Mouse (Mus musculus) liver, embryonic 14.5 days (tissue): ENCODE results near the gene Zc3h14. TPM values are rescaled to one million over a fixed set of nuclear protein-coding genes. Genes with fewer than 3 reads are reported as not detected.

Experiments
- ATAC-seq: fragments of 200-750 bp; cut with Nextera tagmentation; 2 replicates; pipeline ENCODE4 v1.8.0; 2017; ENCODE audit warnings: moderate number of reproducible peaks, mild to moderate bottlenecking, moderate library complexity; ENCODE audit not compliant: insufficient read depth
- DNase-seq, 3 experiments: peaks; one replicate each; pipeline ENCODE4 v3.0.0-alpha.2; 2012 to 2013; ENCODE audit warnings: low read depth in 3 of 3, low spot score in 3 of 3
- H3K27ac ChIP-seq: fragments of 300-500 bp; sonication (generic); 2 replicates; pipeline ENCODE4 v1.5.1; 2014; ENCODE audit warnings: moderate library complexity, mild to moderate bottlenecking, control low read depth, inconsistent platforms
- H3K27me3 ChIP-seq: fragments of 300-500 bp; sonication (generic); 2 replicates; pipeline ENCODE4 v1.6.1; 2014; ENCODE audit warnings: mild to moderate bottlenecking, low read length, moderate library complexity; ENCODE audit not compliant: control insufficient read depth, insufficient read depth
- H3K36me3 ChIP-seq: fragments of 300-500 bp; sonication (generic); replicated peaks from 2 replicates; pipeline ENCODE4 v1.6.1; 2014; ENCODE audit warnings: low read depth; ENCODE audit not compliant: control insufficient read depth, insufficient read depth
- H3K4me1 ChIP-seq, 2 experiments: fragments of 200-500 bp in 1 of 2; fragments of 300-500 bp in 1 of 2; sonication (generic) in 1 of 2; replicated peaks; 2 replicates each; pipeline ENCODE4 v1.6.1; 2012 to 2014; ENCODE audit warnings: antibody characterized with exemption in 1 of 2, inconsistent platforms in 1 of 2, low read length in 1 of 2; ENCODE audit not compliant: control insufficient read depth in 2 of 2, insufficient read depth in 2 of 2
- H3K4me2 ChIP-seq: fragments of 300-500 bp; sonication (generic); 2 replicates; pipeline ENCODE4 v1.6.1; 2014; ENCODE audit warnings: low read depth, mild to moderate bottlenecking, control low read depth, moderate library complexity
- H3K4me3 ChIP-seq, 2 experiments: fragments of 200-500 bp in 1 of 2; fragments of 300-500 bp in 1 of 2; sonication (generic) in 1 of 2; 2 replicates each; pipeline ENCODE4 v1.5.1; 2012 to 2014; ENCODE audit warnings: low read depth in 2 of 2, low read length in 2 of 2, mild to moderate bottlenecking in 2 of 2, control low read depth in 1 of 2, inconsistent platforms in 1 of 2, moderate library complexity in 1 of 2; ENCODE audit not compliant: insufficient read depth in 1 of 2
- H3K9ac ChIP-seq: fragments of 300-500 bp; sonication (generic); replicated peaks from 2 replicates; pipeline ENCODE4 v1.6.1; 2014; ENCODE audit warnings: mild to moderate bottlenecking, control low read depth, moderate library complexity
- H3K9me3 ChIP-seq: fragments of 300-500 bp; sonication (generic); 2 replicates; pipeline ENCODE4 v1.6.1; 2016; ENCODE audit warnings: low read length, mixed read lengths; ENCODE audit not compliant: control insufficient read depth
- CTCF ChIP-seq: IDR thresholded peaks from 2 replicates; pipeline ENCODE4 v1.5.1; 2016; ENCODE audit warnings: antibody characterized with exemption, low read depth, control low read depth
- EP300 ChIP-seq: IDR thresholded peaks from 2 replicates; pipeline ENCODE4 v1.6.1; 2016; ENCODE audit warnings: antibody characterized with exemption, low read depth
- WGBS: fragments of 180-500 bp; shearing (Covaris S2); extraction: QIAGEN DNeasy Blood & Tissue Kit; methylation state at CpG from one replicate; pipeline ENCODE4 v1.1.7; 2014; ENCODE audit not compliant: insufficient replicate concordance; 5-methylcytosine and 5-hydroxymethylcytosine counted together
- polyA plus RNA-seq, 2 experiments: library from polyadenylated mRNA; depleted of rRNA in 1 of 2; stranded (reverse) in 1 of 2; unstranded in 1 of 2; fragments of >200 nt; fragmentation: Nextera tagmentation in 1 of 2; extraction: Ambion mirVana in 1 of 2; gene quantifications; 2 replicates each; pipeline versions ENCODE4 v1.2.1 to v1.2.3; 2012 to 2014

Gene Zc3h14
- polyA plus RNA-seq, 2 experiments: 35.1 to 36.9 TPM

- Histone ChIP-seq H3K27ac (no peak overlapping the region), H3K4me1 (no peaks in the 10 kb centered on the region), H3K4me2 (no peak overlapping the region), H3K27me3 (no peaks in the 10 kb centered on the region), H3K9ac (no peak overlapping the region), H3K4me3 (no peak overlapping the region), H3K9me3 (no peaks in the 10 kb centered on the region), H3K36me3 (peaks cover 34% of the 10 kb centered on the region)
- ATAC-seq (no peak), DNase-seq (no peak)
- 60% methylated on average over 4 of the region's 4 CpGs for whole genome bisulfite sequencing
- TF ChIP-seq CTCF (peak; percentile 44; the same call in 1 of the 2 replicates), EP300 (no peak)
Observed at GRCm38 (mm10) chr12:98779148-98779547, 32.4 kb downstream of the Zc3h14 start.

- no peak for TF ChIP-seq CTCF
- TF ChIP-seq EP300: no peak
- no peak for ATAC-seq
- Histone ChIP-seq H3K9me3 (no peaks in the 10 kb centered on the region), H3K9ac (no peak overlapping the region), H3K4me1 (no peaks in the 10 kb centered on the region), H3K4me2 (no peak overlapping the region), H3K36me3 (peaks cover 33% of the 10 kb centered on the region), H3K27ac (no peak overlapping the region), H3K27me3 (no peaks in the 10 kb centered on the region), H3K4me3 (no peak overlapping the region)
- no peak for DNase-seq
- 76% methylated on average over 1 of the region's 1 CpGs for WGBS
Observed at GRCm38 (mm10) chr12:98784251-98784650, 37.5 kb downstream of the Zc3h14 start.

- Histone ChIP-seq H3K4me1 (no peaks in the 10 kb centered on the region), H3K27ac (no peak overlapping the region), H3K4me3 (no peak overlapping the region), H3K4me2 (no peak overlapping the region), H3K9me3 (no peaks in the 10 kb centered on the region), H3K36me3 (peaks cover under 1% of the 10 kb centered on the region), H3K9ac (no peak overlapping the region), H3K27me3 (no peaks in the 10 kb centered on the region)
- ATAC-seq (no peak), DNase-seq (no peak)
- TF ChIP-seq EP300: no peak
- TF ChIP-seq CTCF: no peak
- WGBS: 88% methylated on average over 3 of the region's 3 CpGs
Observed at GRCm38 (mm10) chr12:98795731-98796318, 49.1 kb downstream of the Zc3h14 start.

- Histone ChIP-seq H3K4me3 (no peak overlapping the region), H3K4me1 (no peaks in the 10 kb centered on the region), H3K9me3 (no peaks in the 10 kb centered on the region), H3K9ac (no peak overlapping the region), H3K27ac (no peak overlapping the region), H3K27me3 (no peaks in the 10 kb centered on the region), H3K36me3 (no peaks in the 10 kb centered on the region), H3K4me2 (no peak overlapping the region)
- WGBS: 32% methylated on average over 5 of the region's 5 CpGs
- ATAC-seq (no peak), DNase-seq (no peak)
- TF ChIP-seq CTCF: no peak
- TF ChIP-seq EP300: no peak
Observed at GRCm38 (mm10) chr12:98800334-98800733, 53.6 kb downstream of the Zc3h14 start.

GRCm38 (mm10) chr12:98802245-98802644 lies 55.5 kb downstream of the Zc3h14 start:
- Histone ChIP-seq H3K9ac (no peak overlapping the region), H3K4me3 (no peak overlapping the region), H3K9me3 (no peaks in the 10 kb centered on the region), H3K4me2 (no peak overlapping the region), H3K36me3 (no peaks in the 10 kb centered on the region), H3K4me1 (no peaks in the 10 kb centered on the region), H3K27ac (no peak overlapping the region), H3K27me3 (no peaks in the 10 kb centered on the region)
- DNase-seq (no peak), ATAC-seq (no peak)
- WGBS: 50% methylated on average over 3 of the region's 3 CpGs
- TF ChIP-seq EP300 (no peak), CTCF (no peak)
